Mouse (Mus musculus): ENCODE data around the gene Wdr90. TPM values are rescaled to one million over a fixed set of nuclear protein-coding genes. Genes with fewer than 3 reads are reported as not detected.

The Wdr90 gene
- polyA plus RNA-seq, 1 experiment from 2014 or later = 38.2 TPM

GRCm38 (mm10) chr17:25806507-25806906, 54.8 kb downstream of the Wdr90 start:
- no peak overlapping the region for H3K4me3 ChIP-seq (replicated peaks)
- no peak overlapping the region for H3K4me2 ChIP-seq
- no peak overlapping the region for H3K9ac ChIP-seq
- WGBS = 86% methylated on average over 4 of the region's 4 CpGs
- H3K27ac ChIP-seq = no peak overlapping the region
- no peak for ATAC-seq (ENCODE audit: low FRiP score)
- no peaks in the 10 kb centered on the region for H3K9me3 ChIP-seq
- H3K36me3 ChIP-seq (replicated peaks) = no peaks in the 10 kb centered on the region
- peaks cover 54% of the 10 kb centered on the region for H3K4me1 ChIP-seq
- peaks cover 8% of the 10 kb centered on the region; the same call in 1 of the 2 replicates for H3K27me3 ChIP-seq

- Histone ChIP-seq H3K27me3 (0 out of 2 replicates have a peak, but pooled peaks cover 3% of the 10 kb centered on the region), H3K27ac (peak overlapping the region; percentile 94), H3K4me3 (replicated peaks) (peak overlapping the region; percentile 7; the same call in 1 of the 2 replicates), H3K9me3 (no peaks in the 10 kb centered on the region), H3K9ac (no peak overlapping the region; the same call in 1 of the 2 replicates), H3K4me1 (peaks cover 26% of the 10 kb centered on the region), H3K36me3 (replicated peaks) (no peaks in the 10 kb centered on the region), H3K4me2 (peak overlapping the region; percentile 40)
- ATAC-seq (ENCODE audit: low FRiP score) = peak; percentile 93
- WGBS = 9% methylated on average over 10 of the region's 10 CpGs
These were observed 58.3 kb downstream of the Wdr90 start for GRCm38 (mm10) chr17:25802825-25803517.

- Histone ChIP-seq H3K4me2 (no peak overlapping the region), H3K27me3 (0 out of 2 replicates have a peak, but pooled peaks cover 3% of the 10 kb centered on the region), H3K27ac (no peak overlapping the region), H3K9ac (no peak overlapping the region), H3K4me3 (replicated peaks) (no peak overlapping the region), H3K36me3 (replicated peaks) (no peaks in the 10 kb centered on the region), H3K4me1 (peaks cover 39% of the 10 kb centered on the region), H3K9me3 (no peaks in the 10 kb centered on the region)
- no peak for ATAC-seq (ENCODE audit: low FRiP score)
- 6% methylated on average over 6 of the region's 6 CpGs for WGBS
These were observed 60.3 kb downstream of the Wdr90 start for GRCm38 (mm10) chr17:25801029-25801428.

- peak within 1 kb of the TSS; percentile 97 for H3K27ac ChIP-seq
- WGBS = under 1% methylated on average over 34 of the region's 35 CpGs
- peaks cover 53% of the 10 kb centered on the region for H3K4me1 ChIP-seq
These were observed 64.3 kb downstream of the Wdr90 start, which contains the start of gene Metrn for GRCm38 (mm10) chr17:25796951-25797369. Gene Metrn, minus strand, starts transcription at chr17:25797136.

GRCm38 (mm10) chr17:25796211-25796771, 65.0 kb downstream of the Wdr90 start:
- no peaks in the 10 kb centered on the region for H3K36me3 ChIP-seq (replicated peaks)
- no peaks in the 10 kb centered on the region for H3K27me3 ChIP-seq
- H3K27ac ChIP-seq = peak overlapping the region; percentile 97
- no peak for ATAC-seq (ENCODE audit: low FRiP score)
- H3K4me2 ChIP-seq = peak overlapping the region; percentile 93
- H3K9me3 ChIP-seq = no peaks in the 10 kb centered on the region
- peak overlapping the region; percentile 82 for H3K4me3 ChIP-seq (replicated peaks)
- peak overlapping the region; percentile 80 for H3K9ac ChIP-seq
- WGBS = under 1% methylated on average over 37 of the region's 37 CpGs
- peaks cover 56% of the 10 kb centered on the region for H3K4me1 ChIP-seq

More at GRCm38 (mm10) chr17:25796951-25797369, 64.3 kb downstream of the Wdr90 start, which contains the start of gene Metrn:
- peak; percentile 82 for ATAC-seq (ENCODE audit: low FRiP score)
- Histone ChIP-seq H3K36me3 (replicated peaks) (no peaks in the 10 kb centered on the region), H3K4me2 (peak within 1 kb of the TSS; percentile 93), H3K9ac (peak within 1 kb of the TSS; percentile 80), H3K4me3 (replicated peaks) (peak within 1 kb of the TSS; percentile 82), H3K27me3 (0 out of 2 replicates have a peak, but pooled peaks cover 3% of the 10 kb centered on the region), H3K9me3 (no peaks in the 10 kb centered on the region)

GRCm38 (mm10) chr17:25795609-25796092, 65.7 kb downstream of the Wdr90 start, which contains the start of gene AC134908.4:
Gene AC134908.4, minus strand, starts transcription at chr17:25795659.
- Histone ChIP-seq H3K36me3 (replicated peaks) (no peaks in the 10 kb centered on the region; the same call in 1 of the 2 replicates), H3K9me3 (no peaks in the 10 kb centered on the region), H3K4me1 (peaks cover 63% of the 10 kb centered on the region), H3K27ac (peak within 1 kb of the TSS; percentile 97), H3K4me3 (replicated peaks) (peak within 1 kb of the TSS; percentile 82), H3K27me3 (no peaks in the 10 kb centered on the region), H3K9ac (peak within 1 kb of the TSS; percentile 80), H3K4me2 (peak within 1 kb of the TSS; percentile 93)
- ATAC-seq (ENCODE audit: low FRiP score) = no peak
- 3% methylated on average over 6 of the region's 6 CpGs for WGBS

- Histone ChIP-seq H3K9ac (peak overlapping the region; percentile 80), H3K36me3 (replicated peaks) (no peaks in the 10 kb centered on the region; the same call in 1 of the 2 replicates), H3K9me3 (no peaks in the 10 kb centered on the region), H3K27me3 (no peaks in the 10 kb centered on the region), H3K4me3 (replicated peaks) (peak overlapping the region; percentile 82), H3K4me2 (peak overlapping the region; percentile 93), H3K4me1 (peaks cover 65% of the 10 kb centered on the region), H3K27ac (peak overlapping the region; percentile 97)
- no peak for ATAC-seq (ENCODE audit: low FRiP score)
- 47% methylated on average over 17 of the region's 17 CpGs for WGBS
These were observed 66.3 kb downstream of the Wdr90 start for GRCm38 (mm10) chr17:25794998-25795397.

Small RNA genes within 50 kb of the gene (microRNA-seq; reads per million reads assigned to microRNA genes)
- gene Mir3082 = not detected

Other genes starting within 250 kb of the Wdr90 start
- gene Gng13, start 144.3 kb downstream of the Wdr90 start, polyA plus RNA-seq (2016; fragmentation: Nextera tagmentation; extraction: Ambion mirVana) = 1.7 and 1.9 TPM in 2 replicates
- gene Chtf18, start 134.1 kb downstream of the Wdr90 start, polyA plus RNA-seq (2016; fragmentation: Nextera tagmentation; extraction: Ambion mirVana) = 39.6 and 41.8 TPM in 2 replicates
- 18.0 and 19.6 TPM in 2 replicates for gene Rpusd1, start 133.8 kb downstream of the Wdr90 start, polyA plus RNA-seq (2016; fragmentation: Nextera tagmentation; extraction: Ambion mirVana)
- gene Mslnl, start 125.5 kb downstream of the Wdr90 start, polyA plus RNA-seq (2016; fragmentation: Nextera tagmentation; extraction: Ambion mirVana) = 0.18 TPM in 1 of 2 replicates, not detected in the other
- 0.28 and 0.50 TPM in 2 replicates for gene Msln, start 107.1 kb downstream of the Wdr90 start, polyA plus RNA-seq (2016; fragmentation: Nextera tagmentation; extraction: Ambion mirVana)
- 25.6 and 26.0 TPM in 2 replicates for gene Narfl, start 87.7 kb downstream of the Wdr90 start, polyA plus RNA-seq (2016; fragmentation: Nextera tagmentation; extraction: Ambion mirVana)
- 99.1 and 100 TPM in 2 replicates for gene Haghl, start 75.8 kb downstream of the Wdr90 start, polyA plus RNA-seq (2016; fragmentation: Nextera tagmentation; extraction: Ambion mirVana)
- 0.32 and 0.69 TPM in 2 replicates for gene Ccdc78, start 74.9 kb downstream of the Wdr90 start, polyA plus RNA-seq (2016; fragmentation: Nextera tagmentation; extraction: Ambion mirVana)
- 76.7 and 80.8 TPM in 2 replicates for gene Fam173a, start 68.6 kb downstream of the Wdr90 start, polyA plus RNA-seq (2016; fragmentation: Nextera tagmentation; extraction: Ambion mirVana)
- not detected in 2 replicates for gene AC134908.4, start 65.8 kb downstream of the Wdr90 start, polyA plus RNA-seq (2016; fragmentation: Nextera tagmentation; extraction: Ambion mirVana)
- 61.2 and 79.6 TPM in 2 replicates for gene Metrn, start 64.4 kb downstream of the Wdr90 start, polyA plus RNA-seq (2016; fragmentation: Nextera tagmentation; extraction: Ambion mirVana)
- gene Fbxl16, start 52.4 kb downstream of the Wdr90 start, polyA plus RNA-seq (2016; fragmentation: Nextera tagmentation; extraction: Ambion mirVana) = 21.0 and 23.7 TPM in 2 replicates
- 27.8 and 28.2 TPM in 2 replicates for gene Wdr24, start 37.9 kb downstream of the Wdr90 start, polyA plus RNA-seq (2016; fragmentation: Nextera tagmentation; extraction: Ambion mirVana)
- gene Jmjd8, start 32.6 kb downstream of the Wdr90 start, polyA plus RNA-seq (2016; fragmentation: Nextera tagmentation; extraction: Ambion mirVana) = 65.7 and 69.5 TPM in 2 replicates
- gene Stub1, start 28.1 kb downstream of the Wdr90 start, polyA plus RNA-seq (2016; fragmentation: Nextera tagmentation; extraction: Ambion mirVana) = 284 and 288 TPM in 2 replicates
- 5.0 and 5.7 TPM in 2 replicates for gene Rhbdl1, start 24.2 kb downstream of the Wdr90 start, polyA plus RNA-seq (2016; fragmentation: Nextera tagmentation; extraction: Ambion mirVana)
- 2.5 and 3.3 TPM in 2 replicates for gene Gm20683, start 19.7 kb downstream of the Wdr90 start, polyA plus RNA-seq (2016; fragmentation: Nextera tagmentation; extraction: Ambion mirVana)
- 20.9 and 23.4 TPM in 2 replicates for gene Rhot2, start 16.6 kb downstream of the Wdr90 start, polyA plus RNA-seq (2016; fragmentation: Nextera tagmentation; extraction: Ambion mirVana)
- gene Mcrip2, start 7.3 kb upstream of the Wdr90 start, polyA plus RNA-seq (2016; fragmentation: Nextera tagmentation; extraction: Ambion mirVana) = 7.7 and 9.8 TPM in 2 replicates
- 51.6 and 55.5 TPM in 2 replicates for gene Mettl26, start 13.6 kb upstream of the Wdr90 start, polyA plus RNA-seq (2016; fragmentation: Nextera tagmentation; extraction: Ambion mirVana)
- gene Wfikkn1, start 19.4 kb upstream of the Wdr90 start, polyA plus RNA-seq (2016; fragmentation: Nextera tagmentation; extraction: Ambion mirVana) = 0.66 and 0.79 TPM in 2 replicates
- gene Rab40c, start 58.2 kb upstream of the Wdr90 start, polyA plus RNA-seq (2016; fragmentation: Nextera tagmentation; extraction: Ambion mirVana) = 35.1 and 36.5 TPM in 2 replicates
- gene Pigq, start 83.4 kb upstream of the Wdr90 start, polyA plus RNA-seq (2016; fragmentation: Nextera tagmentation; extraction: Ambion mirVana) = 51.4 and 53.0 TPM in 2 replicates
- gene Nhlrc4, start 83.5 kb upstream of the Wdr90 start, polyA plus RNA-seq (2016; fragmentation: Nextera tagmentation; extraction: Ambion mirVana) = 0.09 and 0.72 TPM in 2 replicates
- gene A930017K11Rik, start 91.1 kb upstream of the Wdr90 start, polyA plus RNA-seq (2016; fragmentation: Nextera tagmentation; extraction: Ambion mirVana) = 0.08 and 0.13 TPM in 2 replicates
- 30.6 and 31.7 TPM in 2 replicates for gene Capn15, start 124.3 kb upstream of the Wdr90 start, polyA plus RNA-seq (2016; fragmentation: Nextera tagmentation; extraction: Ambion mirVana)
- gene Rab11fip3, start 208.1 kb upstream of the Wdr90 start, polyA plus RNA-seq (2016; fragmentation: Nextera tagmentation; extraction: Ambion mirVana) = 39.3 and 39.8 TPM in 2 replicates
- gene Decr2, start 228.8 kb upstream of the Wdr90 start, polyA plus RNA-seq (2016; fragmentation: Nextera tagmentation; extraction: Ambion mirVana) = 27.1 and 28.2 TPM in 2 replicates
- 58.6 and 62.9 TPM in 2 replicates for gene Nme4, start 234.1 kb upstream of the Wdr90 start, polyA plus RNA-seq (2016; fragmentation: Nextera tagmentation; extraction: Ambion mirVana)